ENCODE assay signal across 9 mouse cellular contexts in genomic region chr10:80757717-80758116, GRCm38 (mm10). TPM values are rescaled to one million over a fixed set of nuclear protein-coding genes. Genes with fewer than 3 reads are reported as not detected.
A peak's percentile ranks its signal among the peaks of the same experiment; 100 is the strongest.
DNase-seq lines count a peak whose midpoint lies in the region; ATAC-seq and TF ChIP-seq lines count a peak whose summit lies in the region.
"Had no signal": no experiment of that assay in that cellular context is flagged by ENCODE, and none has a peak within 500 bp of the region (broad histone marks: within the 10 kb centered on the region; RNA-seq: fewer than 3 reads in every experiment).

No protein-coding gene starts in this region.

- no peaks in the 10 kb centered on the region for H3K9me3 ChIP-seq in midbrain, embryonic 10.5 days (replicated peaks)
- H3K9me3 ChIP-seq in midbrain, embryonic 16.5 days (replicated peaks; ENCODE audit: control insufficient read depth, low read length, poor library complexity, severe bottlenecking), result no peaks in the 10 kb centered on the region
- no peaks in the 10 kb centered on the region for H3K9me3 ChIP-seq in embryonic facial prominence, embryonic 12.5 days
- H3K9me3 ChIP-seq in limb, embryonic 15.5 days, result no peaks in the 10 kb centered on the region
- H3K9me3 ChIP-seq in midbrain, postnatal 0 days (ENCODE audit: low read length), result no peaks in the 10 kb centered on the region

- peak; percentile 50 for DNase-seq in midbrain, embryonic 10.5 days (ENCODE audit: low spot score)
- DNase-seq in heart, adult 8-10 months (ENCODE audit: low spot score), result peak; percentile 85
- peak; percentile 86 to 87 for DNase-seq in kidney, adult 8-10 months
- peak; percentile 69 for DNase-seq in midbrain, postnatal 0 days (ENCODE audit: low spot score)
- DNase-seq in spleen, postnatal 4 days (ENCODE audit: low spot score in 2 of 2), result peak; percentile 78 to 87

- H3K36me3 ChIP-seq in midbrain, embryonic 10.5 days, result no peaks in the 10 kb centered on the region
- H3K36me3 ChIP-seq in midbrain, embryonic 16.5 days (ENCODE audit: control insufficient read depth, insufficient read depth, low read length), result no peaks in the 10 kb centered on the region
- H3K36me3 ChIP-seq in embryonic facial prominence, embryonic 12.5 days, result no peaks in the 10 kb centered on the region
- no peaks in the 10 kb centered on the region for H3K36me3 ChIP-seq in limb, embryonic 15.5 days
- H3K36me3 ChIP-seq in midbrain, postnatal 0 days (ENCODE audit: insufficient read depth, low read length), result no peaks in the 10 kb centered on the region

- H3K27ac ChIP-seq in midbrain, embryonic 10.5 days (replicated peaks), result no peak overlapping the region
- H3K27ac ChIP-seq in midbrain, embryonic 16.5 days (ENCODE audit: low read length), result no peak overlapping the region
- no peak overlapping the region; the same call in 1 of the 2 replicates for H3K27ac ChIP-seq in embryonic facial prominence, embryonic 12.5 days
- H3K27ac ChIP-seq in limb, embryonic 15.5 days, result no peak overlapping the region
- peak overlapping the region; percentile 26; the same call in 1 of the 2 replicates for H3K27ac ChIP-seq in midbrain, postnatal 0 days (ENCODE audit: low read depth, low read length)

- TF ChIP-seq CTCF in midbrain, postnatal 0 days (IDR thresholded peaks at IDR 0.05), result peak; percentile 76

- H3K4me2 ChIP-seq in midbrain, embryonic 16.5 days (ENCODE audit: low read length), result no peak overlapping the region; the same call in 1 of the 2 replicates
- no peak overlapping the region for H3K4me2 ChIP-seq in embryonic facial prominence, embryonic 12.5 days (replicated peaks)
- peak overlapping the region; percentile 21; the same call in 1 of the 2 replicates for H3K4me2 ChIP-seq in limb, embryonic 15.5 days
- H3K4me2 ChIP-seq in midbrain, postnatal 0 days (ENCODE audit: low read depth, low read length, poor library complexity, severe bottlenecking), result no peak overlapping the region; the same call in 1 of the 2 replicates

- WGBS in midbrain, embryonic 10.5 days, result 41% methylated on average over 5 of the region's 5 CpGs
- WGBS in midbrain, embryonic 16.5 days, result 41% methylated on average over 5 of the region's 5 CpGs
- WGBS in embryonic facial prominence, embryonic 12.5 days, result 34% methylated on average over 5 of the region's 5 CpGs
- 27% methylated on average over 5 of the region's 5 CpGs for WGBS in limb, embryonic 15.5 days
- WGBS in midbrain, postnatal 0 days, result 33% methylated on average over 5 of the region's 5 CpGs

- ATAC-seq in midbrain, embryonic 16.5 days, result no peak
- ATAC-seq in embryonic facial prominence, embryonic 12.5 days (ENCODE audit: insufficient number of reproducible peaks, insufficient read depth, low FRiP score, low TSS enrichment), result no peak
- ATAC-seq in limb, embryonic 15.5 days (ENCODE audit: insufficient number of reproducible peaks, low FRiP score, low TSS enrichment, low read depth), result 0 out of 2 replicates have a peak, but pooled peaks have one; percentile 13
- ATAC-seq in midbrain, postnatal 0 days (ENCODE audit: low FRiP score), result peak; percentile 26; the same call in 1 of the 2 replicates
- ATAC-seq: Patski had no signal

- H3K9ac ChIP-seq in midbrain, embryonic 16.5 days (ENCODE audit: low read depth, low read length), result no peak overlapping the region
- no peak overlapping the region for H3K9ac ChIP-seq in embryonic facial prominence, embryonic 12.5 days
- no peak overlapping the region for H3K9ac ChIP-seq in limb, embryonic 15.5 days
- H3K9ac ChIP-seq in midbrain, postnatal 0 days (replicated peaks; ENCODE audit: low read length, poor library complexity, severe bottlenecking), result no peak overlapping the region

- no peaks in the 10 kb centered on the region for H3K27me3 ChIP-seq in midbrain, embryonic 10.5 days (ENCODE audit: low read depth, poor library complexity, severe bottlenecking)
- H3K27me3 ChIP-seq in midbrain, embryonic 16.5 days (ENCODE audit: control insufficient read depth, insufficient read depth, low read depth, low read length), result no peaks in the 10 kb centered on the region
- no peaks in the 10 kb centered on the region for H3K27me3 ChIP-seq in embryonic facial prominence, embryonic 12.5 days
- H3K27me3 ChIP-seq in limb, embryonic 15.5 days, result no peaks in the 10 kb centered on the region
- H3K27me3 ChIP-seq in midbrain, postnatal 0 days (ENCODE audit: insufficient read depth, low read length), result no peaks in the 10 kb centered on the region
- H3K27me3 ChIP-seq: Patski had no signal

- peaks cover 49% of the 10 kb centered on the region for H3K4me1 ChIP-seq in midbrain, embryonic 10.5 days
- H3K4me1 ChIP-seq in midbrain, embryonic 16.5 days (ENCODE audit: control insufficient read depth, insufficient read depth, low read length), result peaks cover 29% of the 10 kb centered on the region
- H3K4me1 ChIP-seq in embryonic facial prominence, embryonic 12.5 days, result peaks cover 38% of the 10 kb centered on the region
- H3K4me1 ChIP-seq in limb, embryonic 15.5 days, result peaks cover 53% of the 10 kb centered on the region
- peaks cover 22% of the 10 kb centered on the region for H3K4me1 ChIP-seq in midbrain, postnatal 0 days (ENCODE audit: insufficient read depth, low read length)

- 0 out of 2 replicates have a peak overlapping the region, but pooled peaks have one; percentile 24 for H3K4me3 ChIP-seq in midbrain, embryonic 10.5 days
- no peak overlapping the region for H3K4me3 ChIP-seq in midbrain, embryonic 16.5 days (ENCODE audit: low read depth, low read length)
- 0 out of 2 replicates have a peak overlapping the region, but pooled peaks have one; percentile 98 for H3K4me3 ChIP-seq in embryonic facial prominence, embryonic 12.5 days
- H3K4me3 ChIP-seq in limb, embryonic 15.5 days, result no peak overlapping the region
- no peak overlapping the region for H3K4me3 ChIP-seq in midbrain, postnatal 0 days (ENCODE audit: low read depth, low read length)

RNA-seq across cellular contexts. Expression of gene Dot1l, which starts 2.7 kb away (rescaled TPM):
- 19.1 and 19.8 TPM in 2 replicates for polyA plus RNA-seq in midbrain, embryonic 10.5 days (2016; fragmentation: Nextera tagmentation; extraction: Ambion mirVana)
- polyA plus RNA-seq in midbrain, embryonic 16.5 days (2015; fragmentation: Nextera tagmentation; extraction: Ambion mirVana), result 17.7 and 17.8 TPM in 2 replicates
- polyA plus RNA-seq in embryonic facial prominence, embryonic 12.5 days (2016; fragmentation: Nextera tagmentation; extraction: Ambion mirVana), result 23.5 and 26.1 TPM in 2 replicates
- total RNA-seq in heart, adult 8-10 months (2022), result 10 to 100 TPM; 13.3 to 24.1 (median 19.8) TPM
- 14.2 and 15.3 TPM in 2 replicates for polyA plus RNA-seq in limb, embryonic 15.5 days (2015; fragmentation: Nextera tagmentation; extraction: Ambion mirVana)
- total RNA-seq in midbrain, postnatal 0 days (2014; rRNA removed), result 23.8 and 34.4 TPM in 2 replicates
- 9.9 and 13.4 TPM in 2 replicates for polyA plus RNA-seq in midbrain, postnatal 0 days (2015; fragmentation: Nextera tagmentation; extraction: Ambion mirVana)

RNA-seq across cellular contexts. Expression of gene Ap3d1, which starts 15.7 kb away (rescaled TPM):
- 57.1 and 62.5 TPM in 2 replicates for polyA plus RNA-seq in midbrain, embryonic 10.5 days (2016; fragmentation: Nextera tagmentation; extraction: Ambion mirVana)
- 99.5 and 112 TPM in 2 replicates for polyA plus RNA-seq in midbrain, embryonic 16.5 days (2015; fragmentation: Nextera tagmentation; extraction: Ambion mirVana)
- polyA plus RNA-seq in embryonic facial prominence, embryonic 12.5 days (2016; fragmentation: Nextera tagmentation; extraction: Ambion mirVana), result 84.7 and 85.8 TPM in 2 replicates
- total RNA-seq in heart, adult 8-10 months (2022), result 10 to 100 TPM; 41.2 to 44.5 (median 43.4) TPM
- polyA plus RNA-seq in limb, embryonic 15.5 days (2015; fragmentation: Nextera tagmentation; extraction: Ambion mirVana), result 72.3 and 75.0 TPM in 2 replicates
- total RNA-seq in midbrain, postnatal 0 days (2014; rRNA removed), result 182 and 183 TPM in 2 replicates
- polyA plus RNA-seq in midbrain, postnatal 0 days (2015; fragmentation: Nextera tagmentation; extraction: Ambion mirVana), result 95.4 and 105 TPM in 2 replicates

RNA-seq across cellular contexts. Expression of gene Sf3a2, which starts 40.3 kb away (rescaled TPM):
- polyA plus RNA-seq in midbrain, embryonic 10.5 days (2016; fragmentation: Nextera tagmentation; extraction: Ambion mirVana), result 108 and 112 TPM in 2 replicates
- polyA plus RNA-seq in midbrain, embryonic 16.5 days (2015; fragmentation: Nextera tagmentation; extraction: Ambion mirVana), result 57.8 and 60.6 TPM in 2 replicates
- polyA plus RNA-seq in embryonic facial prominence, embryonic 12.5 days (2016; fragmentation: Nextera tagmentation; extraction: Ambion mirVana), result 64.8 and 71.7 TPM in 2 replicates
- total RNA-seq in heart, adult 8-10 months (2022), result 10 to 100 TPM; 25.0 to 33.0 (median 31.5) TPM
- polyA plus RNA-seq in limb, embryonic 15.5 days (2015; fragmentation: Nextera tagmentation; extraction: Ambion mirVana), result 59.0 and 71.7 TPM in 2 replicates
- total RNA-seq in midbrain, postnatal 0 days (2014; rRNA removed), result 18.3 and 34.2 TPM in 2 replicates
- polyA plus RNA-seq in midbrain, postnatal 0 days (2015; fragmentation: Nextera tagmentation; extraction: Ambion mirVana), result 61.5 and 64.3 TPM in 2 replicates

RNA-seq across cellular contexts. Expression of gene Plekhj1, which starts 40.7 kb away (rescaled TPM):
- 184 and 191 TPM in 2 replicates for polyA plus RNA-seq in midbrain, embryonic 10.5 days (2016; fragmentation: Nextera tagmentation; extraction: Ambion mirVana)
- 121 and 125 TPM in 2 replicates for polyA plus RNA-seq in midbrain, embryonic 16.5 days (2015; fragmentation: Nextera tagmentation; extraction: Ambion mirVana)
- polyA plus RNA-seq in embryonic facial prominence, embryonic 12.5 days (2016; fragmentation: Nextera tagmentation; extraction: Ambion mirVana), result 132 and 142 TPM in 2 replicates
- 10 to 100 TPM; 29.8 to 37.4 (median 32.7) TPM for total RNA-seq in heart, adult 8-10 months (2022)
- polyA plus RNA-seq in limb, embryonic 15.5 days (2015; fragmentation: Nextera tagmentation; extraction: Ambion mirVana), result 119 and 124 TPM in 2 replicates
- 68.0 and 88.1 TPM in 2 replicates for total RNA-seq in midbrain, postnatal 0 days (2014; rRNA removed)
- 94.1 and 103 TPM in 2 replicates for polyA plus RNA-seq in midbrain, postnatal 0 days (2015; fragmentation: Nextera tagmentation; extraction: Ambion mirVana)

RNA-seq across cellular contexts. Expression of gene Amh, which starts 47.3 kb away (rescaled TPM):
- 0.07 TPM in 1 of 2 replicates, not detected in the other for polyA plus RNA-seq in midbrain, embryonic 10.5 days (2016; fragmentation: Nextera tagmentation; extraction: Ambion mirVana)
- polyA plus RNA-seq in midbrain, embryonic 16.5 days (2015; fragmentation: Nextera tagmentation; extraction: Ambion mirVana), result not detected in 2 replicates
- not detected in 2 replicates for polyA plus RNA-seq in embryonic facial prominence, embryonic 12.5 days (2016; fragmentation: Nextera tagmentation; extraction: Ambion mirVana)
- total RNA-seq in heart, adult 8-10 months (2022), result under 1 TPM; 0.14 to 0.50 (median 0.20) TPM
- not detected in 2 replicates for polyA plus RNA-seq in limb, embryonic 15.5 days (2015; fragmentation: Nextera tagmentation; extraction: Ambion mirVana)
- 0.82 and 2.9 TPM in 2 replicates for total RNA-seq in midbrain, postnatal 0 days (2014; rRNA removed)
- polyA plus RNA-seq in midbrain, postnatal 0 days (2015; fragmentation: Nextera tagmentation; extraction: Ambion mirVana), result not detected in 2 replicates

Comparison
In these comparisons a context has a peak if more than half of its experiments do, and no peak if none do; other contexts are left out.
1. H3K4me3 ChIP-seq: peak in midbrain, embryonic 10.5 days (single experiment) and embryonic facial prominence, embryonic 12.5 days (single experiment); none in midbrain, embryonic 16.5 days (single experiment), limb, embryonic 15.5 days (single experiment) and midbrain, postnatal 0 days (single experiment).
2. ATAC-seq: peak in limb, embryonic 15.5 days (single experiment) and midbrain, postnatal 0 days (single experiment); none in midbrain, embryonic 16.5 days (single experiment) and embryonic facial prominence, embryonic 12.5 days (single experiment).
3. Peak in every context shown above with its lines, with median percentiles within 50 percentile points of each other: DNase-seq.